Mouse (Mus musculus): Measurements from ENCODE around the gene Tnfrsf23.

DNA sequence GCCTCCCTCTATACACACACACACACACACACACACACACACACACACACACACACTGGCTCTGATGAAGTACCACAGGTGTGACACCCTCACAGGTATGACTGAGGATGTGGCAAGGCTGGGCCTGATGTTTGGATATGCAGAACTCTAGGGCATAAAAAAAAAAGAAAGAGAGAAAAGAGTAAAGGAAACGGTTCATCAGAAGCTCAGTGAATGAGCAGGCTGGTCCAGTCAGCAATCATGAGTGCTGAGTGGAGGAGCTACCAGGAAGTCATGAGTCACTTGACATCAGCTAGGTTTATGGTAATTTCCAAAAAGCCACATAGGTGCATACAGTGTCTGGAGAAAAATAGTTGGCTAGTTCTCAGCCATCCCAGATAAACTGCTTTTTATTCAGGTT, 56.2 kb downstream of the Tnfrsf23 start:
- TF ChIP-seq POLR2A (IDR thresholded peaks at IDR 0.05; ENCODE audit: low read depth, low read length) (no peak), CTCF (IDR thresholded peaks at IDR 0.05; ENCODE audit: borderline replicate concordance, insufficient read depth, low read length) (no peak)

All from embryonic fibroblast, embryonic 13.5 days (primary cell).